Mouse (Mus musculus): Measurements from ENCODE around the gene Madd. TPM values are rescaled to one million over a fixed set of nuclear protein-coding genes. Genes with fewer than 3 reads are reported as not detected.
"Not testable (repeated sequence)": the region's sequence is repeated elsewhere in the genome, so short reads cannot be mapped to it uniquely, and the experiment has no call there.

Gene Madd
- total and polyA plus RNA-seq, 2 experiments from 2014 or later, result 39.8 to 87.1 TPM

- DNase-seq (ENCODE audit: low spot score), result no peak
Observed at GRCm38 (mm10) chr2:91115578-91115970, 68.1 kb downstream of the Madd start.

GRCm38 (mm10) chr2:91114781-91115577 is 68.7 kb downstream of the Madd start:
- no peaks in the 10 kb centered on the region for H3K27me3 ChIP-seq (ENCODE audit: insufficient read depth, low read length)
- H3K9ac ChIP-seq (replicated peaks; ENCODE audit: low read length, poor library complexity, severe bottlenecking), result no peak overlapping the region

More at GRCm38 (mm10) chr2:91115578-91115970, 68.1 kb downstream of the Madd start:
- WGBS, result 41% methylated on average over 12 of the region's 12 CpGs
- Histone ChIP-seq H3K4me1 (ENCODE audit: insufficient read depth, low read length) (0 out of 2 replicates have a peak, but pooled peaks cover 3% of the 10 kb centered on the region), H3K36me3 (ENCODE audit: insufficient read depth, low read length) (no peaks in the 10 kb centered on the region), H3K27ac (ENCODE audit: low read depth, low read length) (no peak overlapping the region), H3K9ac (replicated peaks; ENCODE audit: low read length, poor library complexity, severe bottlenecking) (no peak overlapping the region), H3K4me2 (ENCODE audit: low read depth, low read length, poor library complexity, severe bottlenecking) (peak overlapping the region; percentile 47), H3K9me3 (ENCODE audit: low read length) (no peaks in the 10 kb centered on the region), H3K4me3 (ENCODE audit: low read depth, low read length) (peak overlapping the region; percentile 23; the same call in 1 of the 2 replicates), H3K27me3 (ENCODE audit: insufficient read depth, low read length) (no peaks in the 10 kb centered on the region)
- ATAC-seq (ENCODE audit: low FRiP score), result no peak
- no peak for TF ChIP-seq CTCF (IDR thresholded peaks at IDR 0.05)

GRCm38 (mm10) chr2:91113852-91114251 is 69.8 kb downstream of the Madd start:
- no peak overlapping the region for H3K4me2 ChIP-seq (ENCODE audit: low read depth, low read length, poor library complexity, severe bottlenecking)
- ATAC-seq (ENCODE audit: low FRiP score) (no peak), DNase-seq (ENCODE audit: low spot score) (no peak)
- WGBS, result 76% methylated on average over 6 of the region's 6 CpGs
- no peaks in the 10 kb centered on the region for H3K9me3 ChIP-seq (ENCODE audit: low read length)
- no peak overlapping the region for H3K4me3 ChIP-seq (ENCODE audit: low read depth, low read length)
- no peaks in the 10 kb centered on the region for H3K36me3 ChIP-seq (ENCODE audit: insufficient read depth, low read length)
- H3K27ac ChIP-seq (ENCODE audit: low read depth, low read length), result no peak overlapping the region
- no peaks in the 10 kb centered on the region for H3K27me3 ChIP-seq (ENCODE audit: insufficient read depth, low read length)
- TF ChIP-seq CTCF (IDR thresholded peaks at IDR 0.05), result no peak
- H3K4me1 ChIP-seq (ENCODE audit: insufficient read depth, low read length), result 0 out of 2 replicates have a peak, but pooled peaks cover 3% of the 10 kb centered on the region
- H3K9ac ChIP-seq (replicated peaks; ENCODE audit: low read length, poor library complexity, severe bottlenecking), result no peak overlapping the region

More at GRCm38 (mm10) chr2:91114781-91115577, 68.7 kb downstream of the Madd start:
- peak; percentile 84 for TF ChIP-seq CTCF (IDR thresholded peaks at IDR 0.05)
- Histone ChIP-seq H3K27ac (ENCODE audit: low read depth, low read length) (no peak overlapping the region), H3K4me1 (ENCODE audit: insufficient read depth, low read length) (0 out of 2 replicates have a peak, but pooled peaks cover 3% of the 10 kb centered on the region), H3K4me2 (ENCODE audit: low read depth, low read length, poor library complexity, severe bottlenecking) (peak overlapping the region; percentile 47), H3K36me3 (ENCODE audit: insufficient read depth, low read length) (no peaks in the 10 kb centered on the region), H3K4me3 (ENCODE audit: low read depth, low read length) (peak overlapping the region; percentile 23; the same call in 1 of the 2 replicates), H3K9me3 (ENCODE audit: low read length) (no peaks in the 10 kb centered on the region)
- peak; percentile 54 for ATAC-seq (ENCODE audit: low FRiP score)
- WGBS, result 8% methylated on average over 35 of the region's 42 CpGs
- peak; percentile 78 for DNase-seq (ENCODE audit: low spot score)

GRCm38 (mm10) chr2:91113334-91113733 is 70.3 kb downstream of the Madd start:
- 80% methylated on average over 10 of the region's 10 CpGs for WGBS
- H3K4me2 ChIP-seq (ENCODE audit: low read depth, low read length, poor library complexity, severe bottlenecking), result no peak overlapping the region
- H3K36me3 ChIP-seq (ENCODE audit: insufficient read depth, low read length), result no peaks in the 10 kb centered on the region
- H3K4me3 ChIP-seq (ENCODE audit: low read depth, low read length), result no peak overlapping the region
- no peaks in the 10 kb centered on the region for H3K9me3 ChIP-seq (ENCODE audit: low read length)
- no peaks in the 10 kb centered on the region for H3K27me3 ChIP-seq (ENCODE audit: insufficient read depth, low read length)
- 0 out of 2 replicates have a peak, but pooled peaks cover 3% of the 10 kb centered on the region for H3K4me1 ChIP-seq (ENCODE audit: insufficient read depth, low read length)
- ATAC-seq (ENCODE audit: low FRiP score) (no peak), DNase-seq (ENCODE audit: low spot score) (no peak)
- H3K27ac ChIP-seq (ENCODE audit: low read depth, low read length), result no peak overlapping the region
- no peak overlapping the region for H3K9ac ChIP-seq (replicated peaks; ENCODE audit: low read length, poor library complexity, severe bottlenecking)
- TF ChIP-seq CTCF (IDR thresholded peaks at IDR 0.05), result no peak

GRCm38 (mm10) chr2:91112491-91112890 is 71.1 kb downstream of the Madd start:
- H3K27me3 ChIP-seq (ENCODE audit: insufficient read depth, low read length), result no peaks in the 10 kb centered on the region
- 0 out of 2 replicates have a peak, but pooled peaks cover 3% of the 10 kb centered on the region for H3K4me1 ChIP-seq (ENCODE audit: insufficient read depth, low read length)
- no peak for TF ChIP-seq CTCF (IDR thresholded peaks at IDR 0.05)
- ATAC-seq (ENCODE audit: low FRiP score), result no peak
- H3K4me3 ChIP-seq (ENCODE audit: low read depth, low read length), result no peak overlapping the region
- H3K27ac ChIP-seq (ENCODE audit: low read depth, low read length), result no peak overlapping the region
- no peak for DNase-seq (ENCODE audit: low spot score)
- no peaks in the 10 kb centered on the region for H3K36me3 ChIP-seq (ENCODE audit: insufficient read depth, low read length)
- no peak overlapping the region for H3K4me2 ChIP-seq (ENCODE audit: low read depth, low read length, poor library complexity, severe bottlenecking)
- no peak overlapping the region for H3K9ac ChIP-seq (replicated peaks; ENCODE audit: low read length, poor library complexity, severe bottlenecking)
- no peaks in the 10 kb centered on the region for H3K9me3 ChIP-seq (ENCODE audit: low read length)
- WGBS, result 71% methylated on average over 4 of the region's 4 CpGs

GRCm38 (mm10) chr2:91111832-91112231 is 71.8 kb downstream of the Madd start:
- not testable (repeated sequence) for H3K9ac ChIP-seq (replicated peaks; ENCODE audit: low read length, poor library complexity, severe bottlenecking); H3K4me1 ChIP-seq (ENCODE audit: insufficient read depth, low read length); H3K27me3 ChIP-seq (ENCODE audit: insufficient read depth, low read length); H3K27ac ChIP-seq (ENCODE audit: low read depth, low read length); H3K4me2 ChIP-seq (ENCODE audit: low read depth, low read length, poor library complexity, severe bottlenecking); DNase-seq (ENCODE audit: low spot score); H3K9me3 ChIP-seq (ENCODE audit: low read length); ATAC-seq (ENCODE audit: low FRiP score); H3K36me3 ChIP-seq (ENCODE audit: insufficient read depth, low read length); H3K4me3 ChIP-seq (ENCODE audit: low read depth, low read length)
- WGBS, result 95% methylated on average over 3 of the region's 3 CpGs
